Mouse (Mus musculus) heart, embryonic 15.5 days (tissue): ENCODE results near the gene Mrpl42. TPM values are rescaled to one million over a fixed set of nuclear protein-coding genes. Genes with fewer than 3 reads are reported as not detected.

Experiments used
- ATAC-seq: fragments of 200-750 bp; cut with Nextera tagmentation; replicated peaks from 2 replicates; pipeline ENCODE4 v1.8.0; 2017; ENCODE audit warnings: low read depth, moderate TSS enrichment; ENCODE audit not compliant: insufficient number of reproducible peaks, insufficient read depth, low FRiP score
- H3K27ac ChIP-seq: fragments of 300-500 bp; sonication (generic); 2 replicates; pipeline ENCODE4 v1.5.1; 2015; ENCODE audit warnings: mild to moderate bottlenecking, inconsistent platforms
- H3K27me3 ChIP-seq: fragments of 300-500 bp; sonication (generic); 2 replicates; pipeline ENCODE4 v1.6.1; 2015; ENCODE audit warnings: inconsistent platforms
- H3K36me3 ChIP-seq: fragments of 300-500 bp; sonication (generic); 2 replicates; pipeline ENCODE4 v1.6.1; 2015; ENCODE audit warnings: mild to moderate bottlenecking, inconsistent platforms
- H3K4me1 ChIP-seq: fragments of 300-500 bp; sonication (generic); replicated peaks from 2 replicates; pipeline ENCODE4 v1.6.1; 2015; ENCODE audit warnings: inconsistent platforms
- H3K4me2 ChIP-seq: fragments of 300-500 bp; sonication (generic); 2 replicates; pipeline ENCODE4 v1.6.1; 2015; ENCODE audit warnings: inconsistent platforms, mild to moderate bottlenecking, moderate library complexity
- H3K4me3 ChIP-seq: fragments of 300-500 bp; sonication (generic); 2 replicates; pipeline ENCODE4 v1.5.1; 2015; ENCODE audit warnings: mild to moderate bottlenecking, inconsistent platforms
- H3K9ac ChIP-seq: fragments of 300-500 bp; sonication (generic); 2 replicates; pipeline ENCODE4 v1.6.1; 2015; ENCODE audit warnings: mild to moderate bottlenecking, inconsistent platforms
- H3K9me3 ChIP-seq: fragments of 300-500 bp; sonication (generic); replicated peaks from 2 replicates; pipeline ENCODE4 v1.6.1; 2016; ENCODE audit warnings: inconsistent platforms
- WGBS: fragments of 180-500 bp; shearing (Covaris S2); methylation state at CpG from one replicate; pipeline ENCODE4 v1.1.7; 2015; ENCODE audit warnings: mixed read lengths; 5-methylcytosine and 5-hydroxymethylcytosine counted together
- polyA plus RNA-seq: library from polyadenylated mRNA; unstranded; fragments of >200 nt; fragmentation: Nextera tagmentation; extraction: Ambion mirVana; gene quantifications from 2 replicates; pipeline ENCODE4 v1.2.1, GENCODE M21; 2015

Gene Mrpl42
- polyA plus RNA-seq, 1 experiment from 2014 or later = 664 TPM

GRCm38 (mm10) chr10:95456103-95456502 is 45.6 kb downstream of the Mrpl42 start:
- Histone ChIP-seq H3K9ac (no peak overlapping the region), H3K9me3 (no peaks in the 10 kb centered on the region), H3K4me2 (no peak overlapping the region), H3K4me1 (no peaks in the 10 kb centered on the region), H3K27me3 (no peaks in the 10 kb centered on the region), H3K36me3 (no peaks in the 10 kb centered on the region), H3K27ac (no peak overlapping the region), H3K4me3 (no peak overlapping the region)
- ATAC-seq = no peak
- 53% methylated on average over 2 of the region's 2 CpGs for WGBS

DNA sequence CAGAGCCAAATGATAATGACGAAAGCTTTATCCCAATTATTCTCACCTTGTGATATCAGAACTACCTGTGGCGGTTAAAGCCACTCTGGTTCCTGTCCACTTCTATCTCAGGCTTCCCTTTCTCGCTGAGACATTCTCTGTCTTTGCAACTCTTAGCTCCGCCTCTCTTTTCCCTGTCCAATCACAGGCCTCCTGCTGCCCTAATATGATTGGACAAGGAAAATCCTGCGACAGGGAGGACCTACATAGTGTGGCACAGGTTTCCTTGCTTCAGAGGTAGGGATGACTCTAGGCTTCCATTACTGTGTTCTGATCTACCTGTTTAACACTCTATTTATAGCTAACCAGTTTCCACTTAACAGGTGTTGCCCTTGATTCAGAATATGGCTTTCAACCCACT is 48.5 kb downstream of the Mrpl42 start:
- H3K4me3 ChIP-seq = no peak overlapping the region
- ATAC-seq = no peak
- no peak overlapping the region for H3K27ac ChIP-seq
- H3K9me3 ChIP-seq = no peaks in the 10 kb centered on the region
- H3K4me1 ChIP-seq = no peaks in the 10 kb centered on the region
- 82% methylated on average over 5 of the region's 5 CpGs for WGBS
- H3K27me3 ChIP-seq = no peaks in the 10 kb centered on the region
- H3K9ac ChIP-seq = no peak overlapping the region
- H3K4me2 ChIP-seq = no peak overlapping the region
- H3K36me3 ChIP-seq = no peaks in the 10 kb centered on the region

DNA sequence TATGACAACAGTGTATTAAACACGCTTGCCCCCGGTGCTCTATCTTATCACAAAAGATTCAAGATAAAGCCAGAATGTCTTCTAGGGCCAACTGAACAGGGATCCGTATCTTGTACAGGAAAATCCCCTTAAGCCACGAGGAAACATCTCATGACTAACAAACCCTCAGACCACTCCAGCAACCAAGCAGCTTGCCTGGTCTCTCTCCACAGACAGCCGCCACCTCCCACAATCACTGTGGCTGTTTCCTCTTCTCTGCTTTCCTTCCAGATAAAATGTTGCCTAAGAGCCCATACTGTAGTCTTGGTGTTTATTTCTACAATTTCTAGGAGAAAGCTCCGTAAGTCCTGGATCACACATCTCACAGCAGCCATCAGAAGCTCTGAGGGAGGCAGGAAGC is 52.7 kb downstream of the Mrpl42 start:
- 29% methylated on average over 6 of the region's 6 CpGs for WGBS
- no peak overlapping the region for H3K4me3 ChIP-seq
- no peaks in the 10 kb centered on the region for H3K36me3 ChIP-seq
- H3K4me1 ChIP-seq = no peaks in the 10 kb centered on the region
- H3K4me2 ChIP-seq = no peak overlapping the region
- H3K27ac ChIP-seq = no peak overlapping the region
- no peak for ATAC-seq
- H3K27me3 ChIP-seq = no peaks in the 10 kb centered on the region
- H3K9ac ChIP-seq = no peak overlapping the region
- no peaks in the 10 kb centered on the region for H3K9me3 ChIP-seq

GRCm38 (mm10) chr10:95447954-95448353 is 53.8 kb downstream of the Mrpl42 start:
- no peak for ATAC-seq
- no peaks in the 10 kb centered on the region for H3K27me3 ChIP-seq
- no peak overlapping the region for H3K4me3 ChIP-seq
- H3K4me2 ChIP-seq = no peak overlapping the region
- WGBS = 87% methylated on average over 16 of the region's 16 CpGs
- H3K9ac ChIP-seq = no peak overlapping the region
- H3K27ac ChIP-seq = no peak overlapping the region
- no peaks in the 10 kb centered on the region for H3K9me3 ChIP-seq
- no peaks in the 10 kb centered on the region for H3K36me3 ChIP-seq
- no peaks in the 10 kb centered on the region for H3K4me1 ChIP-seq

GRCm38 (mm10) chr10:95445104-95446056 is 56.4 kb downstream of the Mrpl42 start:
- H3K27ac ChIP-seq = no peak overlapping the region
- no peak for ATAC-seq

DNA sequence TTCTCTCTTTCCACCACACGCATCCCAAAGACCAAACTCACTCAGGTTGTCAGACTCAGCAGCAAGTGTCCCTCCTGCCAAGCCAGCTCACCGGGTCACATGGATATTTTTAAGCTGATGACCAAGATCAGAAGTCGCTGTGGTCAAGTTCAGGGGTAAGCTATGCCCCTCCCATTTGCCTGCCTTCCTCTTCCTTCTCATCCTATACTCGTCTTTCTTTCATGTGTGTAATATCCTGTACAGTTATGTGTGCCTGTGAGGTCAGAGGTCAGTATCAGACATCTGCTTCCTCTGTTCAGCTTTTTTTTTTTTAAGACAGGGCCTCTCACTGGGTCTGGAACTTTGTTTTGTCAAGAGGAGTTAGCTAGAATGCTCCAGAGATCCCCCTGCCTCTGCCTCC is 59.4 kb downstream of the Mrpl42 start:
- H3K4me3 ChIP-seq = no peak overlapping the region
- WGBS = 69% methylated on average over 4 of the region's 4 CpGs

More at GRCm38 (mm10) chr10:95445104-95446056, 56.4 kb downstream of the Mrpl42 start:
- WGBS = 69% methylated on average over 18 of the region's 18 CpGs
- Histone ChIP-seq H3K4me3 (no peak overlapping the region), H3K4me1 (no peaks in the 10 kb centered on the region), H3K27me3 (no peaks in the 10 kb centered on the region), H3K36me3 (no peaks in the 10 kb centered on the region), H3K9ac (no peak overlapping the region), H3K4me2 (no peak overlapping the region), H3K9me3 (no peaks in the 10 kb centered on the region)

DNA sequence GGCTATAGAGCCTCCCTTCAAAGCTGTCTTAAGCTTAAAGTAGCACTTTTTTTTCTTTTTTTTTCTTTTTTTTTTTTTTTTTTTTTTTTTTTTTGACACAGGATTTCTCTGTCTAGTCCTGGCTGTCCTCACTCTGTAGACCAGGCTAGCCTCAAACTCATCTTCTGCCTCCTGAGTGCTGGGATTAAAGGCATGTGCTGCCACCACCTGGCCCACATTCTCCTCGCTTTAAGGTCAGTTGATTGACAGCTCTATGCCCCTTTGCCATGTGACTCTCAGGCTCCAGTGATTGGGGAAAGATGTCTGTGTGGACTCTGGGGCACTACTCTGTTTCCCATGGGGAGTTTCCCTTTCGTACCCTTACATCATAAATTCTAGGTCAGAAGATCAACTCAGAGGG is 61.2 kb downstream of the Mrpl42 start:
- Histone ChIP-seq H3K9ac (no peak overlapping the region), H3K27me3 (no peaks in the 10 kb centered on the region), H3K9me3 (no peaks in the 10 kb centered on the region), H3K4me3 (no peak overlapping the region), H3K36me3 (no peaks in the 10 kb centered on the region), H3K4me2 (no peak overlapping the region), H3K27ac (no peak overlapping the region), H3K4me1 (0 out of 2 replicates have a peak, but pooled peaks cover 4% of the 10 kb centered on the region)
- 68% methylated on average over 2 of the region's 2 CpGs for WGBS
- ATAC-seq = no peak

More for the DNA sequence above, 59.4 kb downstream of the Mrpl42 start:
- H3K9ac ChIP-seq = no peak overlapping the region
- no peak overlapping the region for H3K27ac ChIP-seq
- no peak overlapping the region for H3K4me2 ChIP-seq
- H3K27me3 ChIP-seq = no peaks in the 10 kb centered on the region
- no peak for ATAC-seq
- 0 out of 2 replicates have a peak, but pooled peaks cover 4% of the 10 kb centered on the region for H3K4me1 ChIP-seq
- H3K9me3 ChIP-seq = no peaks in the 10 kb centered on the region
- no peaks in the 10 kb centered on the region for H3K36me3 ChIP-seq

- H3K4me3 ChIP-seq = no peak overlapping the region
- no peak for ATAC-seq
- H3K4me1 ChIP-seq = 0 out of 2 replicates have a peak, but pooled peaks cover 4% of the 10 kb centered on the region
- WGBS = 75% methylated on average over 10 of the region's 10 CpGs
- H3K36me3 ChIP-seq = no peaks in the 10 kb centered on the region
- no peaks in the 10 kb centered on the region for H3K9me3 ChIP-seq
- H3K27ac ChIP-seq = no peak overlapping the region
- no peak overlapping the region for H3K4me2 ChIP-seq
- no peak overlapping the region for H3K9ac ChIP-seq
- no peaks in the 10 kb centered on the region for H3K27me3 ChIP-seq
Measured at GRCm38 (mm10) chr10:95439718-95440339, 61.9 kb downstream of the Mrpl42 start.

DNA sequence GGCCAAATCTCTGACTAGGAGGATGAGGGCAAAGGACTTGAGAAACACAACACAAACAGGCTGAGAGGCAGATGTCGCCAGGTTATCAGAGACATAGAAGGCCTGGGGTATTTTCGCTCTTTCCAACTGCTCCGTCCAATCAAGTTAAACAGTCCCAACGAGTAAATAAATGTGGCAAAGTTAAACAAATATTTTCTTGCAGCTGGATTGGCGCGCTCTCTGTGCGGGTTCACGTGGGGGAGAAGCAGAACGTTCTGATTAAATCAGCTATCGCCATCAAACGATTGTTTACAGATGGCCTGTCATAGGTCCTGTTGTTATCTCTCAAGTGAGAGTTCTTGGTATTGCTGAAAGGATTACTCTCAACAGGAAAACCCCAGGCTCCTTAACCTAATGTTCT is 62.8 kb downstream of the Mrpl42 start:
- no peak overlapping the region for H3K4me2 ChIP-seq
- no peak overlapping the region for H3K9ac ChIP-seq
- H3K9me3 ChIP-seq = no peaks in the 10 kb centered on the region
- no peaks in the 10 kb centered on the region for H3K27me3 ChIP-seq
- no peak overlapping the region for H3K4me3 ChIP-seq
- 21% methylated on average over 11 of the region's 11 CpGs for WGBS
- no peaks in the 10 kb centered on the region for H3K36me3 ChIP-seq
- H3K27ac ChIP-seq = no peak overlapping the region
- 0 out of 2 replicates have a peak, but pooled peaks cover 4% of the 10 kb centered on the region for H3K4me1 ChIP-seq
- no peak for ATAC-seq
